Mouse (Mus musculus) megakaryocyte progenitor cell, adult 5-6 weeks (primary cell): ENCODE data around the gene Rab3ip. TPM values are rescaled to one million over a fixed set of nuclear protein-coding genes. Genes with fewer than 3 reads are reported as not detected.

Experiments used
- ATAC-seq: replicated peaks from 2 replicates; pipeline ENCODE4 v1.8.0; 2016; ENCODE audit warnings: mild to moderate bottlenecking, moderate TSS enrichment, inconsistent platforms; ENCODE audit not compliant: poor library complexity
- total RNA-seq, 2 experiments: library from RNA; stranded (forward) in 1 of 2; stranded (reverse) in 1 of 2; fragments of 157-497, 149-512 nt in 1 of 2; fragments of 200-1000 nt in 1 of 2; gene quantifications; 2 replicates each; pipeline versions ENCODE4 v1.2.3 to v1.2.4; 2015 to 2017

The Rab3ip gene
- total RNA-seq, 2 experiments from 2014 or later: 6.8 to 14.1 TPM

- ATAC-seq: no peak
Observed at GRCm38 (mm10) chr10:116874490-116874889, 76.1 kb downstream of the Rab3ip start.

- ATAC-seq: no peak
Observed at GRCm38 (mm10) chr10:116872016-116872410, 78.6 kb downstream of the Rab3ip start.

- no peak for ATAC-seq
Observed at GRCm38 (mm10) chr10:116871329-116872015, 79.1 kb downstream of the Rab3ip start.

GRCm38 (mm10) chr10:116870819-116871218, 79.8 kb downstream of the Rab3ip start:
- ATAC-seq: no peak

Other genes with a start within 250 kb of the Rab3ip start
- gene Myrfl, start 53.9 kb downstream of the Rab3ip start, total RNA-seq (2015): not detected in 2 replicates
- not detected in 2 replicates for gene Myrfl, start 53.9 kb downstream of the Rab3ip start, total RNA-seq (2017)
- gene Gm10271, start 21.8 kb upstream of the Rab3ip start, total RNA-seq (2015): not detected in 2 replicates
- gene Gm10271, start 21.8 kb upstream of the Rab3ip start, total RNA-seq (2017): not detected in 2 replicates
- not detected in 2 replicates for gene Best3, start 35.5 kb upstream of the Rab3ip start, total RNA-seq (2015)
- gene Best3, start 35.5 kb upstream of the Rab3ip start, total RNA-seq (2017): not detected in 2 replicates
- gene Lrrc10, start 94.6 kb upstream of the Rab3ip start, total RNA-seq (2015): not detected in 2 replicates
- not detected in 2 replicates for gene Lrrc10, start 94.6 kb upstream of the Rab3ip start, total RNA-seq (2017)
- 627 and 662 TPM in 2 replicates for gene Cct2, start 113.0 kb upstream of the Rab3ip start, total RNA-seq (2015)
- 516 and 565 TPM in 2 replicates for gene Cct2, start 113.0 kb upstream of the Rab3ip start, total RNA-seq (2017)
- 33.5 and 37.9 TPM in 2 replicates for gene Frs2, start 197.8 kb upstream of the Rab3ip start, total RNA-seq (2015)
- gene Frs2, start 197.8 kb upstream of the Rab3ip start, total RNA-seq (2017): 14.4 and 15.1 TPM in 2 replicates